31 mouse cellular contexts compared by ENCODE assay signal in the genomic region with DNA sequence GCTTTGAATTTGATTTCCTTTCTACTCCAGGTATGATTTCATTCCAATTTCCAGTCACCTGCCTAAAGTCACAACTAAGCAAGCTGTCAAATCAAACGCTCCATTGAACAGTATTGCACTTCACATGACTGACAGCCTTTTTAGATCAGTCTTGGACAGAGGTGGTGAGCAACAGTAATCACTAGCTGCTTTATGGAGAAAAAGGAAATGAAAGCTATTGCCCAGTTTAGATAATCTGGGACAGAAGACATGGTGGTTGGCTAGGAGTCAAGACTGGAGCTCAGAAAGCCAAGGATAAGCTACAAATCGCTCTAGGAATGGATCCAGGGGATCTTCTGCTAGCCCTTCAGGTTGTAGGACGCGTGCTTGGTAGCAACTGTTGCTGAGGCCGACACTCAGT.
"Had no signal": no experiment of that assay in that cellular context is flagged by ENCODE, and none has a peak within 500 bp of the region (broad histone marks: within the 10 kb centered on the region; RNA-seq: fewer than 3 reads in every experiment).

No protein-coding gene starts in this region.

- H3K27ac ChIP-seq: limb, embryonic 10.5 days; limb, embryonic 12.5 days; limb, embryonic 13.5 days; limb, embryonic 15.5 days; liver, embryonic 12.5 days; liver, embryonic 13.5 days; liver, embryonic 14.5 days; liver, embryonic 15.5 days; lung, embryonic 15.5 days; macrophage; midbrain, embryonic 10.5 days; midbrain, embryonic 12.5 days; midbrain, embryonic 13.5 days; midbrain, embryonic 15.5 days had no signal

- H3K4me2 ChIP-seq: limb, embryonic 12.5 days; limb, embryonic 13.5 days; limb, embryonic 15.5 days; liver, embryonic 11.5 days; liver, embryonic 12.5 days; liver, embryonic 13.5 days; liver, embryonic 15.5 days; lung, embryonic 14.5 days; lung, embryonic 15.5 days; midbrain, embryonic 11.5 days; midbrain, embryonic 12.5 days; midbrain, embryonic 13.5 days; midbrain, embryonic 15.5 days had no signal

- H3K36me3 ChIP-seq: limb, embryonic 10.5 days; limb, embryonic 12.5 days; limb, embryonic 13.5 days; limb, embryonic 15.5 days; liver, embryonic 12.5 days; liver, embryonic 13.5 days; liver, embryonic 15.5 days; lung, embryonic 15.5 days; midbrain, embryonic 10.5 days; midbrain, embryonic 12.5 days; midbrain, embryonic 13.5 days; midbrain, embryonic 15.5 days had no signal

- H3K27me3 ChIP-seq: limb, embryonic 12.5 days; limb, embryonic 13.5 days; limb, embryonic 15.5 days; liver, embryonic 13.5 days; liver, embryonic 15.5 days; lung, embryonic 15.5 days; megakaryocyte, embryonic 14.5 days; midbrain, embryonic 12.5 days; midbrain, embryonic 13.5 days; midbrain, embryonic 15.5 days had no signal

- H3K9ac ChIP-seq: limb, embryonic 12.5 days; limb, embryonic 13.5 days; limb, embryonic 15.5 days; liver, embryonic 12.5 days; liver, embryonic 13.5 days; liver, embryonic 14.5 days; liver, embryonic 15.5 days; liver, postnatal 0 days; lung, embryonic 14.5 days; lung, embryonic 15.5 days; midbrain, embryonic 12.5 days; midbrain, embryonic 13.5 days; midbrain, embryonic 15.5 days had no signal

- DNase-seq: left cerebral cortex, postnatal 4 days; liver; liver, embryonic 13.5 days; liver, postnatal 0 days; lung, adult 18-20 months; lung, adult 2 months; lung, embryonic 14.5 days; lung, postnatal 10 days; lung, postnatal 14 days; lung, postnatal 36 days; lung, postnatal 4 days; midbrain, embryonic 14.5 days had no signal

- H3K9me3 ChIP-seq: limb, embryonic 10.5 days; limb, embryonic 15.5 days; liver, embryonic 15.5 days; lung, embryonic 15.5 days; midbrain, embryonic 15.5 days had no signal

- H3K4me3 ChIP-seq: limb, embryonic 10.5 days; limb, embryonic 12.5 days; limb, embryonic 13.5 days; limb, embryonic 15.5 days; liver, embryonic 12.5 days; liver, embryonic 13.5 days; liver, embryonic 15.5 days; lung, embryonic 15.5 days; megakaryocyte, embryonic 14.5 days; midbrain, embryonic 10.5 days; midbrain, embryonic 12.5 days; midbrain, embryonic 13.5 days; midbrain, embryonic 15.5 days; myocyte had no signal

- ATAC-seq: liver, embryonic 12.5 days; liver, postnatal 0 days; lung, postnatal 0 days; midbrain, embryonic 13.5 days; midbrain, embryonic 15.5 days; midbrain, embryonic 16.5 days had no signal

- H3K4me1 ChIP-seq: limb, embryonic 12.5 days; limb, embryonic 13.5 days; limb, embryonic 15.5 days; liver, embryonic 12.5 days; liver, embryonic 13.5 days; liver, embryonic 15.5 days; lung, embryonic 15.5 days; megakaryocyte, embryonic 14.5 days had no signal
